Mouse (Mus musculus): ENCODE data around the gene Pex11g.

Gene Pex11g

DNA sequence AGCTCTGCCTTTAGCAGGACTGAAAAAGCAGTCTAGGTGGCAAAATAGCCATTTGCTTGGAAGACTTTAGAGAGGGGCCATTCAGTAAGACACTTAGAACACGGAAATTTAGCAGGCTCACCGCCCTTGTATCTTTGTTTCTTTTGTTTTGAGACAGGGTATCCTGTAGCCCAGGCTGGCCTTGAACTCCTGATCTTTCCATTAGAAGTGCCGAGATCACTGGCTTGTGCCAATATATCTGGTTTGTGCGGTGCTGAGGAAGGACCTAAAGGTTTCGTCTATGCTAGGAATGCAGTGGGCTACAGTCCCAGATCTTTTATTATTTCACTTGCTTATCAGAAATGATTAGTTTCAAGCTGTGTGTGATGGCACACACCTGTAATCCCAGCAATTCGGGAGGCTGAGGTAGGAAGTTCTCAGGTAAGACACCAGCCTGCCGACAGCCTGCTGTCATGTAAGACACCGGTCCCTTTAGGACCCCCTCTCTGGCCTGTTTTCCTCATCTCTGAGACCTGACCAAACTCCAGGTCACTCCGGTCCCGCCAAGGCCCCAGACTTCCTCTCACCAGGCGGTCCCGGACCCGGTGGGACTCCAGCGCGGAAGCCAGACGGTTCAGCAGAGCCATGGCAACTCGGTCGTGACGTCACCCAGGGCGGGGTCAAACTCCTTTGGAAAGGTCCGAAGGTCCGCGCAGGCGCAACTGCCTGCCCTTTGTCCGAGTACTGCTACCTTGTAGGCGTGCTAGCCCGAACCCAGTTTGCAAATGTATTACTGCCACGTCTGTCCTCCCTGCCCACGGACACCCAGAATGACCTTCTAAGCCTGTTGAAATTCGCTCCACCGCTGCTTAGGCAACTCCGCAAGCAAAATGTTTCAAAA lies at the start of gene Pex11g:
Gene Pex11g, minus strand, starts transcription at position 675 of the 880 bp plus-strand sequence.
- DNase-seq (ENCODE audit: low spot score in 2 of 2): peak; percentile 99

DNA sequence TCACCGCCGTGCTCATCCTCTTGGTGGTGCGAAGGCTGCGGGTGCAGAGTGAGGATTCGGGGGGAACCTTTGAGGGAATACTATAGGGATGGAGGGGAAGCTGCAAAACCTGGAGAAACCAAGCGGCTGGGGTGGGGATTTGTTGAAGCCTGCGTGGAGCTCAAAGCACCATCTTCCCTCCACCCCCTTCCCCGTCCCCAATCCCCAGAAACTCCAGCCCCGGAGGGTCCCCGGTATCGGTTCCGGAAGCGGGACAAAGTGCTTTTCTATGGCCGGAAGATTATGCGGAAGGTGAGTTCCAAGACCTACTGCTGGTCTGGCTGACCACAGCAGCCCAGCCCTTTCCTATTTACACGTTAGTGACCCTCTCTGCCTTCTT lies 49.6 kb upstream of the Pex11g start:
- DNase-seq (ENCODE audit: low spot score in 2 of 2): no peak

- peak; percentile 92 for DNase-seq (ENCODE audit: low spot score in 2 of 2)
Observed at GRCm38 (mm10) chr8:3516450-3517116, 49.1 kb upstream of the Pex11g start.

- no peak for DNase-seq (ENCODE audit: low spot score in 2 of 2)
Observed at GRCm38 (mm10) chr8:3515771-3516417, 48.4 kb upstream of the Pex11g start.

- peak; percentile 89 to 91 for DNase-seq (ENCODE audit: low spot score in 2 of 2)
Observed at GRCm38 (mm10) chr8:3515260-3515671, 47.8 kb upstream of the Pex11g start, which contains the start of gene Pnpla6. Pnpla6 (plus strand) TSS chr8:3515384.

- no peak for DNase-seq (ENCODE audit: low spot score in 2 of 2)
Observed at GRCm38 (mm10) chr8:3514681-3515247, 47.3 kb upstream of the Pex11g start.

DNA sequence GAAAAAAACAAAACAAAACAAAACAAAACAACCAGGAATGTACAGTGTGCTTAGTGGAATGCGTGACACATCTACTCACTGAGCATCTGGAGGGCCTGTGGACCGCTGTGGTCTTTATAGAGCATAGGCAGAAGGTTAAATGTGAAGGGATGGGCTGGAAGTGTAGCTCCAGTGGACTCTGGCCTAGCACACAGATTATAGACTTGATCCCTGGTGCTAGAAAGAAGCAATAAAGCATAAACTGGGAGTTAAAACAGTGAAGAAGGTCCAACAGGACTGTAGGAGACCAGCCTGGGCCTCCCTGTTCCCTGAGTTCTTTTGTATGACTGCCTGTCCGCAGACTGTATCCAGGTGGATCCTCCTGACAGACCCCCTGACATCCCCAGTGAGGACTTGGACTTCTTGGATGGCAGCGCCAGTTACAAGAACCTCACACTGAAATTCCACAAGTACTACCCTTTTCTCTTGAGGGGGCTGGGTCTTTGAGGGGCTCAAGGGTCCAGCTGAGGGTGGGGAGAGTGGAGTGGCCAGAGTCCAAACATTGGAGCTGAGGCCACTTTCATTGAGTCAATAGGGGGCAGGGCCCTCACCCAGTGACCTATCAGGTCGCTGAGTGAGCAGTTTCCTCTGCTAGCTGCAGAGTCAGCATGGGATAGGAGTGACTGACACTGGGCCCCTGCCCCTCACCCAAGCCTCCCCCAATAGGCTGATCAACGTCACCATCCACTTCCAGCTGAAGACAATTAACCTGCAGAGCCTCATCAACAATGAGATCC lies 40.7 kb upstream of the Pex11g start:
- DNase-seq (ENCODE audit: low spot score in 2 of 2): no peak

- peak in 1 of 2 experiments; percentile 35 for DNase-seq (ENCODE audit: low spot score in 2 of 2)
Observed at GRCm38 (mm10) chr8:3502217-3502616, 34.7 kb upstream of the Pex11g start.

DNA sequence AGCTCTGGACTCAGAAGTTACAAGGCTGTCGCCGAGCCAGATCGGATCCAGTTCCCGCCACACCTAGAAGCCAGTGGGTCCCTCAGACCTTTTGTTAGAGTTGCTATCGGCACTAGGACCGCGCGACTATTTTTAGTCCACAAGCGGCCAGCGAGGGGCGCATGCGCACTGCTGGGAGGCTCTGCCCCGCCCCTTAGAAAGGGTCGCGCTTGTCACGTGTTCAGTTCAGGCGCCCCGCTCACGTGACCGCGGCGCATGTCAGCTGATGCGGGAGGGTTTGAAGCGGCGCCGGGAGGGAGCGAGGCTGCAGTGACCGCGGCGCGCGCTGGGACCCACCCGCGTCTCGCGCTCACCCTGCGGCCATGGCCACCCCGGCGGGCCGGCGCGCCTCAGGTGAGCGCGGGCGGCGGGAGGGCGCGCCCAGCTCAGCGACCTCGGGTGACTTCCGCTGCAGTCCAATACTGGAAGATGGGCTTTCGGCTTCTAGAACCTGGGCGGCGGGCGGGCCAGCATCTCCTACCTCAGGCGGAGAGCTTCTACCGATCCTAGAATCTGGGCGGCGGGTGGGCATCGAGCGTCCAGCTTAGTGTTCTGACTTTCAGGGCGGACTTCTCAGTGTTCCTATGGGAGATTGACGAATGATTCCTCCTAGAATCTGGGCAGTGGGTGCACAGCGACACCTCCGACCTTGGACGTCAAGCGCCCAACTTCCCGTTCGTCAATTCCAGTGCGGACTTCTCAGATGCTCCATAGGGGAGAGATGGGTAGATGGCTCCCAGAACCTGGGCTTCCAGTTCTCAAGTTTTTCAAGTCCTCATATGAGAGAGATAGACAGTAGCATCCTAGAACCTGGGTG lies 33.0 kb upstream of the Pex11g start, which contains the start of gene Mcoln1:
Gene Mcoln1, plus strand, starts transcription at position 223 of the 856 bp plus-strand sequence.
- peak; percentile 96 to 98 for DNase-seq (ENCODE audit: low spot score in 2 of 2)

DNA sequence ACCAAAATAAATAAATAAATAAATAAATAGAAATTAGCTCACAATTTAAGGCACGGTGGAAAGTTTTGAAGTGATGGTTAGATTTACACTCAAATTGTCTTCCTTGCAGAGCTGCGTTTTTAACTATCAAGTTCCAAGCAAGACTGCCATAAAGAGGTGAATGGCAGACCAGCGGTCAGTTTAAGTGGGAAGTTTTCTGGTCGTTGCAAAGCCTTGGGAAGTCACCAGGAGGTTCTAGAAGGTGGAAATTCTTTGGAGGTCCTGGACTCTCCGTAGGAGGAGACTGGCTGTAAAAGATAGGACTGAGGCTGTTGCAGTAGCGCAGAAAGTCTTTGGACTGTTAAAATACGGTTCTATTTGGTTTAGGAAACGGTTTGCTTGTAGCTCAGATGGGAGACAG lies 32.3 kb upstream of the Pex11g start:
- DNase-seq (ENCODE audit: low spot score in 2 of 2): no peak

DNA sequence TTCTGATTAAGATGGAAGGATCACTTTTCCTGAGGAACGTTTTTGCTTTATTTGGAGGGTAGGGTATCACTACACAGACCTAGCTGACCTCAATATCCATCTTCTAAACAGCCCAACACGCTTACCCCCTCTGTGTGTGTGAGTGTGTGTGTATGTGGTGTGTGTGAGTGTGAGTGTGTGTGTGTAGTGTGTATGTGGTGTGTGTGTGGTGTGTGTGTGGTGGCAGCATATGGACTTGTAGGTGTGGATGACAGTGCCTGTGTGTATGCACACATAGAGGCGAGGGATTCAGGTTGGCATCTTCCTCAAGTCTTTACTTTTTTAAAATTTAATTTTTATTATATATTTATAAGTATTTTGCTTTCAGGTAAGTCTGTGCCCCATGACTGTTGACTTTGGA lies 31.1 kb upstream of the Pex11g start:
- DNase-seq (ENCODE audit: low spot score in 2 of 2): no peak

- no peak for DNase-seq (ENCODE audit: low spot score in 2 of 2)
Observed at GRCm38 (mm10) chr8:3496428-3496748, 28.9 kb upstream of the Pex11g start.

DNA sequence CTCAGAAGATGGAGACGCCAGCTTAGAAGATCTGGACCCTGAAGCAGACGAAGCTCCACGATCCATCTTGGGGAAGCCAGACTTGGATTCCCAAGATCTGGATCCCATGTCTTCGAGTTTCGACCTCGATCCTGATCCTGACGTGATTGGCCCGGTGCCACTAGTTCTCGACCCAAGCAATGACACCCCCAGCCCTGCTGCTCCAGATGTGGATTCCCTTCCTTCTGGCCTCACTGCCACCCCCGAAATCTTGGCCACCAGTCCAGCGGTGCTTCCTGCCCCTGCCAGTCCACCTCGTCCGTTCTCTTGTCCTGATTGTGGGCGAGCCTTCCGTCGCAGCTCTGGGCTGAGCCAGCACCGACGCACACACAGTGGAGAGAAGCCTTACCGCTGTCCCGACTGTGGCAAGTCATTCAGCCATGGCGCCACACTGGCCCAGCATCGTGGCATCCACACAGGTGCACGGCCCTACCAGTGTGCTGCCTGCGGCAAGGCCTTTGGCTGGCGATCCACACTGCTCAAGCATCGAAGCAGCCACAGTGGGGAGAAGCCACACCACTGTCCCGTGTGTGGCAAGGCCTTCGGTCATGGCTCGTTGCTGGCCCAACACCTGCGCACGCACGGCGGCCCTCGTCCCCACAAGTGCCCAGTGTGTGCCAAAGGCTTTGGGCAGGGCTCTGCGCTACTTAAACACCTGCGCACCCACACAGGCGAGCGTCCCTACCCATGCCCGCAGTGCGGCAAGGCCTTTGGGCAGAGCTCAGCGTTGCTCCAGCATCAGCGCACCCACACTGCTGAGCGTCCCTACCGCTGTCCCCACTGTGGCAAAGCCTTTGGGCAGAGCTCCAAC lies 28.3 kb upstream of the Pex11g start:
- DNase-seq (ENCODE audit: low spot score in 2 of 2): no peak

DNA sequence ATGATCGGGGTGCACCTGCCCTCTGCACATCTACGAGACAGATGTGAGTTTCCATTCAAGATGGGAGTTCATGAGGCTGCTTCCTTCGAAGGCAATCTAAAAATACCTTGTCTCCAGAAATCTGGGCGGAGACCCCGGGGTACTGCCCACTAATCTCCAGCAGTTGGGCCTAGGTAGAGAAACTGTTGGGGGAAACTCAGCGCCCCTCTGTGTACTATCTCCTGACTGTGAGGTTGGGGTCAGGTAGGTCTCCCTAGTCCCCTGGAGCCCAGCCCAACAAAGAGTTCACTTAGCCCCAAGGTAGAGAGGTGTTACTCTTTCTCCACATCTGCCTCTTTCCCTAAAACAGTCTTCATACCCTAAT lies 26.3 kb upstream of the Pex11g start:
- DNase-seq (ENCODE audit: low spot score in 2 of 2): no peak

DNA sequence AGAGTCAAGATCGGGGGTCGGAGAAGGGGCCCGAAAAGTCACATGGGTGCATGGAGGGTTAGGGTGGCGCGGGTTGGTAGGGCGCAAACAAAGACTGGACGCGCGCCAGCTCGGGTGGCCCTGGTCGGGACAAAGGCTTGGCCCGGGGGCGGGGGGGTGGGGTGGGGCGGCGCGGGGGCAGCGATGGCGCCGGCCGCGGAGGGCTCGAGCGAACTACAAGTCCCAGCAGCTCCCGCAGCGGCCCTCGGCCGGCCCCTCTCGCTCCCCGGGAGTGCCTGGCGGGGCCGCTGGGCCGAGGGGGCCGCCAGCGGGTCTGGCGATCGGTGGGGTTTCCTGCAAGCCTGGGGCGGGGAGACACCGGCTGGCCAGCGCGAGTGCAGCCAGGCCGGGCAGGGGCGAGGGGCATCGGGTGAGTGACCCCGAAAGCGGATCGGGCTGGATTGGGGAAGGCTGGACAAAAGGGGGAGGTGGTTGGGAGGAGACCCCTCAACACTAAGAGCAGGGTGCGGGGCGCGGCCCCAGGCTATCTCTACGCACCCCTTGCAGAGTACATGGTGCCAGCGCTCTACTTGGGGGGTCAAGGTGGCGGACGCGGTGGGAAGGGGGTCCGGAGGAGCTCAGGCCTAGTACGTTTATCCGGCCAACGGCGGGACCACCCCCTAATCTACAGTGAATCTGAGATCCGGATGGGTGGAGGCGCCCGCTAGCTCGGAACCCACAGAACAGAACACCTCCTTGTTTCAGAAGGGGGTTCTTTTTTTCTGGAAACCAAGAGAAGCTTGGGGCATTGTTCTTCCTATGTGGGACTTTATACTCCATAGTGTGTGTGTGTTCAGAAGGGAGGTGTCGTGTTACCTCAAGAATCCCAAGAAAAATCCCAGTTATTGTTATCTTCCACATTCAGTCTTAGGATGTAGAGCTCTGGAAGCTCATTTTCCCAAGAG lies 25.7 kb upstream of the Pex11g start, which contains the start of gene Zfp358:
Gene Zfp358, plus strand, starts transcription at position 238 of the 944 bp plus-strand sequence.
- DNase-seq (ENCODE audit: low spot score in 2 of 2): peak; percentile 55 to 72

- no peak for DNase-seq (ENCODE audit: low spot score in 2 of 2)
Observed at GRCm38 (mm10) chr8:3485192-3485591, 17.7 kb upstream of the Pex11g start.

DNA sequence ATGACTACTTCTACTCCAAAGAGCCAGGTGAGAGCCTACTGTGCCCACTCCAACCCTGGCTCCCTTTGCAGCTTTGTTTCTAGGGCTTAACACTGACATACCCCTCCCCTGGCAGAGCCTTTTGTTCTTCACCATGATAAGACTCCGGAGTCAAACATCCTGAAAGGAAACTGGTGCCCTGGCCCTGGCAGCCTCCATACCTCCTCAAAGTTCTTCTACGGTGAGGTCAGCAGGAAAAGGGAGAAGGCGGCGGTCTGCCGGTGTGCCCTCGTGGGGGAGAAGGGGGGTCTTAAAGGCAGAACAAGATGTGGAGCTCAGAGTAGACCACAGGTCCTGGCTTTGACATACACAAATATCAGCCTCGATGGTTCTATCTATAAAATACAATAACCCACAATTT lies 16.1 kb upstream of the Pex11g start:
- DNase-seq (ENCODE audit: low spot score in 2 of 2): no peak

DNA sequence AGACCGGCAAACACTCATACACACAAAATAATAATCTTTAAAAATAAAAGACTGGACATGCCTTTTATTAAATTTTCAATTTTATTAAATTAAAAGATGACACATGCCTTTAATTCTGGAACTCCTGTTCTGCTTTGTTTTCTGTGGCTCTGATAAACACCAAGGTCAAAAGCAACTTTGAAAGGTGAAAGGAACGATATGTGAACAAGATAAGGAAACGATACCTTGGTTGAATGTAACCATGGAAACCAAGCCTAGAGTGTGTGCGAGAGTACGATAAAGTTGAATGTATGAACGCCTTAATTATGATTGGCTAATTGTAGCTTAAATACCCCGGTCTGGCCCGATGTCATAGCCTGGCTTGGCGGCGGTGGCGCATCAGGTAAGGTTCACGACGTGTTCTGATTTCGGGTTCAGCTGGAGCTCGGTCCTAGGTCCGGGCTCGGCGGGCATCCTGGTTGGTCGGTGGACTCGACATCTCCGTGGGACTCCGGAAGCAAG lies 14.8 kb upstream of the Pex11g start:
- no peak for DNase-seq (ENCODE audit: low spot score in 2 of 2)

Measured in urinary bladder, postnatal 36 days (tissue).